Mouse (Mus musculus) central nervous system, embryonic 18 days (tissue): ENCODE measurements around the gene Cog8. TPM values are rescaled to one million over a fixed set of nuclear protein-coding genes. Genes with fewer than 3 reads are reported as not detected.

Source experiments
- polyA plus RNA-seq: library from polyadenylated mRNA; depleted of rRNA; stranded (reverse); fragments of >200 nt; gene quantifications from 2 replicates; pipeline ENCODE4 v1.2.3, GENCODE M21; 2012; rRNA removed

The Cog8 gene
- 44.9 and 47.7 TPM in 2 replicates for polyA plus RNA-seq

GRCm38 (mm10) chr8:107056076-107056972, at the start of gene Cog8, which contains the start of gene Nip7:
Cog8 (minus strand) TSS chr8:107056689.
Nip7 (plus strand) TSS chr8:107056877.

GRCm38 (mm10) chr8:107096366-107097036, 40.0 kb upstream of the Cog8 start, which contains the start of gene Terf2:
Terf2 (minus strand) TSS chr8:107096547.

DNA sequence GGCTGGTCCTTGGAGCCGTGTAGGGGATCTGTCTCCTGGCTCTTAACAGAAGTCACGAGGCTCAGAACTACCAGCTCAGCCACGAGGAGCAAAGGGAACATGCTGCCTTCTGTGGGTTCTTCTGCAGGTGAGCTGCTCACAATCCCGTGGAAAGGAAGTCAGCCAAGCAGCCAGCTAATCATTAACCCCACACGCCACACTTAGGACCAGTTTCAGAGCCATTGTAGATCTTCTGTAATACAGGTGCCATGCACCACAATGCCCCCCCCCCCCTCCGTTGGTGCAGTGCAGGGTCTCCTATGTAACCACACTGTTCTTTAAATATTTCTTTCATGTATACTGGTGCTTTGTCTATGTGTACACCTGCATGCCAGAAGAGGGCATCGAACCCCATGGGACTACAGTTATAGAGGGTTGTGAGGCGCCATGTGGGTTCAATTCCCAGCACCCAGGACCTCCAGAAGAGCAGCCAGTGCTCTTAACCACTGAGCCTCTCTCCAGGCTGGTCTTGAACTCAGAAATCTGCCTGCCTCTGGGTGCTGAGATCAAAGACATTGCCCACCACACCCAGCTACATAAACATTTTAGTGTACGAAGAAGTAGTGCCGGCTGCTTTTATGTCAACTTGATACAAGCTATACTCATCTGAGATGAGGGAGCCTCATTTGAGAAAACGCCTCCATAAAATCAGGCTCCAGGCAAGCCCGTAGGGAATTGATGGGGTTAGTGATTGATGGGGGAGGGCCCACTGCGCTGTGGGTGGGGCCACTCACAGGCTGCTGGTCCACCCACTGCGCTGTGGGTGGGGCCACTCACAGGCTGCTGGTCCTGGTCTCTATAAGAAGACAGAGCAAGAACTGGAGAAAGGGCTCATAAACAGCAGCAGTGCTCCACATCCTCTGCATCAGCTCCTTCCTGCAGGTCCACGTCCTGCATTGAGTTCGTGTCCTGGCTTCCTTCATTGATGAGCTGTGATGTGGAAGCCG, 9.3 kb upstream of the Cog8 start, which contains the start of gene Tmed6:
Gene Tmed6, minus strand, starts transcription at position 134 of the 986 bp plus-strand sequence.

GRCm38 (mm10) chr8:107048061-107048941, 8.2 kb downstream of the Cog8 start, which contains the start of gene Pdf:
Pdf (minus strand) TSS chr8:107048614.

GRCm38 (mm10) chr8:107030650-107031576, 25.6 kb downstream of the Cog8 start, which contains the start of gene Vps4a:
Vps4a (plus strand) TSS chr8:107031222.

Other genes with a start within 250 kb of the Cog8 start
- 9.6 and 10.7 TPM in 2 replicates for gene Has3, start 186.4 kb downstream of the Cog8 start, polyA plus RNA-seq
- 37.3 and 38.0 TPM in 2 replicates for gene Utp4, start 163.1 kb downstream of the Cog8 start, polyA plus RNA-seq
- 4.1 and 5.0 TPM in 2 replicates for gene Sntb2, start 120.9 kb downstream of the Cog8 start, polyA plus RNA-seq
- gene Vps4a, start 25.5 kb downstream of the Cog8 start, polyA plus RNA-seq = 102 and 108 TPM in 2 replicates
- gene Pdf, start 8.1 kb downstream of the Cog8 start, polyA plus RNA-seq = 26.0 and 27.5 TPM in 2 replicates
- 69.9 and 80.6 TPM in 2 replicates for gene Nip7, start 188 bp upstream of the Cog8 start, polyA plus RNA-seq
- not detected in 2 replicates for gene Tmed6, start 9.0 kb upstream of the Cog8 start, polyA plus RNA-seq
- 39.5 and 42.7 TPM in 2 replicates for gene Terf2, start 39.9 kb upstream of the Cog8 start, polyA plus RNA-seq
- 96.2 and 104 TPM in 2 replicates for gene Cyb5b, start 94.0 kb upstream of the Cog8 start, polyA plus RNA-seq
- gene Nfat5, start 236.8 kb upstream of the Cog8 start, polyA plus RNA-seq = 28.1 and 30.4 TPM in 2 replicates